Mouse (Mus musculus): ENCODE results near the gene Csnk1g2.
"Not testable (repeated sequence)": the region's sequence is repeated elsewhere in the genome, so short reads cannot be mapped to it uniquely, and the experiment has no call there.

The Csnk1g2 gene

DNA sequence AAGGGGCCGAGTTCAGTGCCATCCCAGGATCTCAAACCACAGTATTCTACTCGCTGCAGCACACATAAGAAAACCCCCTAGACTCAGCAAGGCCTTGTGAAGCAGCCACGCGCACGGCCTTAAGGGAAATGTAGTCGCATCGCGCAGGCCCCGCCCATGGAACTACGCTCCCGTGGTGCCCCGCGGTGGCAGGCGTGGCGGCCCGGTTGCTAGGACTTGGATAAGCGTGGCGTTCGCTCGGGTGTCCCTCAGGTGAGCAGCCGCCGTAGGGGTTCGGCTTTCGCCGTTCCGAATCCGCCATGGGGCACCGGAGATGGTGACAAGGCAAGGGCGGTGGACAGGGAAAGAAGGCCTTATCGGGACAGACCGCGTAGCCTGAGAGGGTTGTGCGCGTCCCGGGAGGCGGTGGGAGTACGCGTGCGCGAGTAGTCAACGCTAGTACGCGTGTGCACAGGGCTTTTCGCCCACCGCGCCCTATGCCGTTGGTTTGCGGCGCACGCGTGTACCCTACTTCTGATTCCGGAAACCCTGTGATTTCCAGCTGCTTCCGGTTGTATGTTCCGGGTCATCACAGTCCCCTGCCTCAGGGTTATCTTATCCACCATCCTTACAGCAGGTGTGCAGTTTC, 19.8 kb upstream of the Csnk1g2 start, which contains the start of the genes Scamp4 and Adat3:
Gene Scamp4, plus strand, starts transcription at position 175 of the 628 bp plus-strand sequence.
Gene Adat3, plus strand, starts transcription at position 183 of the 628 bp plus-strand sequence.
- DNase-seq = peak; percentile 94

DNA sequence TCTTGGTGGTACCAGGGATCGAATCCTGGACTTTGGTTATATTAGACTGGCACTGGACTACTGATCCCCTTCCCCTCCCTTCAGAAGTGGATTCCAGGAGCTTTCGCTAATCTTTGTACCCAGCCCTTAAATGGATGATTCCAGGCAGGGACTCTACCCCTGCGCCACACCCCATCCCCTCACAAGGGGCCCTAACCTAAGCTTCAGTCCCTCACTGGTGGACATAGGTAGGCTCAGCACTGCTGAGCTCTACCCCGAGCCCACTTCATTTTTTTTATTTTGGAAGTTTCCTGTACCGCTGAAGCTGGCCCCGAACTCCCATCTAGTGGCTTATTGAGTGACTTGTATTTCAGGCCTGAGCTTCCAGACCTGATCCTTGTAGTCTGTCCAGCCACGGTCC, 19.3 kb upstream of the Csnk1g2 start:
- DNase-seq = no peak

DNA sequence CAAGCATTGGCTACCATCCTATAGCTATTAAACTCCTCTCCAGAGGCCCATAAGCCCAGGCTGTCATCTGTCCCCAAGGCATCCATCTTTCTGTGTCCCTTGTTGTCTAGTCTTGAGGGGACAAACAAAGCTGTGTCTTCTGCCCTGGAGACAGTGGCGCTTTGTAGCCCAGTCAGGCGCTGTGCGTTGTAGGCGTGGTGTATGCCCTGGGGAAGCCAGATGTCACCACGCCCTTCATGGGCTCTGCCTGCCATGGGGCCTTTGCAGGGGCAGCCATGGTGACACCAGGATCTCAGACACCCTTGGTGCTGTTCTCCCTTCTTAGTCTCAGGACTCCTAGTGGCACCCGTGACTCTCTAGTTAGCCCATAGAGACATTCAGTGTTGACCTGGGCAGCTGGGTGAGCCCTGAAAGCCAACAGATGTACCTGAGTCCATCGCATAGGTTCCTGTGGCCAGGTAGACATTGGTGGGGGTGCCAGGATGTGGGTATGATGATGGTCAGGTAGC, 18.6 kb upstream of the Csnk1g2 start:
- peak; percentile 36 for DNase-seq

- DNase-seq = no peak
Measured at GRCm38 (mm10) chr10:80604988-80605387, 17.6 kb upstream of the Csnk1g2 start.

- not testable (repeated sequence) for DNase-seq
Measured at GRCm38 (mm10) chr10:80605721-80606120, 16.9 kb upstream of the Csnk1g2 start, which contains the start of gene Gm49322. Gm49322 (plus strand) TSS chr10:80606021.

- peak; percentile 44 for DNase-seq
Measured at GRCm38 (mm10) chr10:80606306-80606705, 16.3 kb upstream of the Csnk1g2 start.

DNA sequence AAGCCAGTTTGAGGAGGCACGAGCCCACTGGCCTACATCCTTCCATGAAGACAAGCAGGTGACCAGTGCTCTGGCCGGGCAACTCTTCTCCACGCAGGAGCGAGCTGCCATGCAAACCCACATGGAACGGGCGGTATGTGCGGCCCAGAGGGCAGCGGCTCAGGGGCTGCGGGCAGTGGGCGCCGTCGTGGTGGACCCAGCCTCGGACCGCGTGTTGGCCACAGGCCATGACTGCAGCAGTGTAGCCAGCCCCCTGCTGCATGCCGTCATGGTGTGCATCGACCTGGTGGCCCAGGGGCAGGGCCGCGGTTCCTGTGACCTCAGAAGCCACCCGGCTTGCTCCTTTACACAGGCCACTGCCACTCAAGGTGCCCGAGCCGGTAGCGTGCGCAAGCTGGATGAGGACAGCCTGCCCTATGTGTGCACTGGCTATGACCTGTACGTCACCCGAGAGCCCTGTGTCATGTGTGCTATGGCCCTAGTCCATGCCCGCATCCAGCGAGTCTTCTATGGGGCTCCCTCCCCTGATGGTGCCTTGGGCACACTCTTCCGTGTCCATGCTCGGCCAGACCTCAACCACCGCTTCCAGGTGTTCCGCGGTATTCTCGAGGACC, 15.8 kb upstream of the Csnk1g2 start:
- peak; percentile 35 for DNase-seq

GRCm38 (mm10) chr10:80608435-80608834, 14.2 kb upstream of the Csnk1g2 start:
- no peak for DNase-seq

- DNase-seq = peak; percentile 36
Measured at GRCm38 (mm10) chr10:80609269-80609924, 13.2 kb upstream of the Csnk1g2 start.

- peak; percentile 85 for DNase-seq
Measured at GRCm38 (mm10) chr10:80610116-80610785, 12.4 kb upstream of the Csnk1g2 start.

DNA sequence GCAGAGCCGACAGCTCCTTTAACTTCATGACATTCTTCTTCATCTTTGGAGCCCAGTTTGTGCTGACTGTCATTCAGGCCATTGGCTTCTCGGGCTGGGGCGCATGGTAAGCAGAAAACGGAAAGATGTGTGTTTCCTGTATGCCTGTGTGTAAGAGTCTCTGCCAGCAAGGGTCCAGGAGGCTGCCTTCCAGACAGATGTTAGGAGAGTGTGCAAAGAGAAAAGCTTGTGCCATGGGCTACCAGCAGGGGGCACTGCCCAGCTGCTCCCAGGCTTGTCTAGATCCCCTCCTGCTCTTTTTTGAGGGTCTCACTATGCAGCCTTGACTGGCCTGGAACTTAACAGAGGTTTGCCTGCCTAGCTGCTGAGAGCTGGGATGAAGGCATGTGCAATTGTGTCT, 11.6 kb upstream of the Csnk1g2 start:
- peak; percentile 49 for DNase-seq

DNA sequence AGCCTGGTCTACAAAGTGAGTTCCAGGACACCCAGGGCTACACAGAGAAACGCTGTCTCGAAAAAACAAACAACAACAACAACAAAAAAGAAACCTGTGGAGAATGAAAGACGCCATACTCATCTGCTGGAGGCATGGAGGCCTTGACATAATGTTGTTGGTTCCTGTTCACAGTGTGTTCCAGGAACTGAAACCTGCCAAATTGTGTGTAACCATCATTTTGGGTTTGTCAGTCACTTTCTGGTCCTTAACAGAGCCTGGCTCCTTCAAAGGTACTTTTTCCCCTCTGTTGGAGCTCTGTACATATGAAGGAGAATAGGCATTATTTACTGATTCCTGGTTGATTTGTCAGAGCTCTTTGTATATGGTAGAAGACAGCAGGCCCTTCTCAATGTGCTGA, 10.7 kb upstream of the Csnk1g2 start:
- no peak for DNase-seq

DNA sequence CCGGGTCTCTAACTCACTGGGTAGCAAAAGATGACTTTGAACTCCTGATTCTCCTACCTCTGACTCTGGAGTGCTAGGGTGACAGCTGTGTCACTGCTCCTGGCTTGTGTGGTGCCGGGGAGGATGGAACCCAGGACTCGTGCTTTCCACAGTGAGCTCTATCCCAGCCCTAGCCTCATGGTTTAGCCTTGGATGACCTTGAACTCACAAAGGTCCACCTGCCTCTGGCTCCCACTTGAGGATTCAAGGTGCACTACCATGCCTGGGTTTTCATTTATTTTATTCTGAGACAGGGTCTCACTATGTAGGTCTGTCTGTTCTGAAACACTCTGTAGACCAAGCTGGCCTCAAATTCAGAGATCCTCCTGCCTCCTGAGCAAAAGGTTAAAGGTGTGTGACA, 8.8 kb upstream of the Csnk1g2 start:
- DNase-seq = no peak

DNA sequence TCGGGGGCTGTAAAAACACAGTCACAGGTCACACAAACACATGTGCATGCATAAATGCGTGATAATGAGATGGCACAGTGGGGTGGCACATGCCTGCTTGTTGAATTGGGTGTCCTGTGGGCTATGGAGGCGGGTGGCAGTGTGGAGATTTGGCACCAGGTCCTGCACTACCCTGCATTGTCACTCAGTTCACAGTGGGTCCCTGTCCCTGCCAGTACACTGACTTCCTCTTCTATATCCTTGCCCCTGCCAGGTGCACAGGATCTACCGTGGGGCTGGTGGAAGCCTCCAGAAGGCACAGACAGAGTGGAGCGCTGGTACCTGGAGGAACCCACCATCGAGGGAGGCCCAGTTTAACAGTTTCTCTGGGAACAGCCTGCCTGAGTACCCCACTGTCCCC, 8.3 kb upstream of the Csnk1g2 start:
- DNase-seq = no peak

DNA sequence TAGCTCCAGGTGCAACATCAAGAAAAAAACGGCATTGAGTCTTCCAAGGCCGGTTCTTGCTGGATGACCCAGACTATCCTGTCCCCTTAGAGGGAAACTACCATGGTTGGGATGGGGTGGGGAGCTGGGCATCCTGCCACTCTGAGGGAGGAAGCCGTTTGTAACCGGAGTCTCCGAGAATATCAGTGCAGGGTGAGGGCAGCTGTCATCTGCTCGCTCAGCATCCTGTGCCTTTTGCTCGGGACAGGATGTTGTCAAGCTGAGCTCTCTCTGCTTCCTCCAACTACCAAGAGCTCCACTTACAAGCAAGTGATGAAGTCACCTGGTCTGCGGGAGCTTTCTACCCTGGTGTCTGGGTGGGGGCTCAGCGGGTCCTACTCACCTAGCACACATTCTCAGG, 4.5 kb upstream of the Csnk1g2 start:
- no peak for DNase-seq

DNA sequence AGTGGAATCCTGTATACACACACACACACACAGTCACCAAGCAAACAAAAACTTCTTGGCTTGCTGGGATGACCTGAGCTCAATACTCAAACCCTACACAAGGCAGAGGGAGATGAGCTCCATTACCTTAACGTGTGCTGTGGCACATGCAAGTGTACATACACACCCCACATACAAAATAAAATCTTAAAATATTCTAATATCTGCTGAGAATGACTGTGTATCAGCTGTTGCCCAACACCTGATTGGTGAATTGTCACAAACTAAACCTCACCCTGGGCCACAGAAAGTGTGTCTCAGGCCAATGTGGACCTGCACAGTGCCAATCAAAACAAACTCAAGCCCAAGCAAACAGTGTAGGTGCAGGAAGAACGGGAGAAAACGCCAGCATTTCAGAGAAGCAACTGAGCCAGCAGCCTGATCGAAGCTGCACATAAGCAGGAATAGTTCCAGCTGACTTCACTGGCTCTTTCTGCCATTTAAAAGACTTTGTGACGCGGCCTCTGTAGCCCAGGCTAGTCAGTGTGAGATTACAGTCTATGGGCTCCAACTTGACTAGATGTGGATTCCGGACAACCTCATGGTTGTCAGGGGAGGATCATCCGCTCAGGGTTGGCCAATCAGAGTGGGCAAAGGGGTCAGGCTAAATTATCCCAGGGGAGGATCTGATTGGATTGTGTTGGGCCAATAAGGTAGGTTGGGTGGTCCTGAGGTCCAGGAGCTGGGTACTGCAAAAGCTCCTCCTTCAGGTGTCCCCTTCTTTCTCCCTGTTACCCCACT, 3.0 kb upstream of the Csnk1g2 start:
- no peak for DNase-seq

DNA sequence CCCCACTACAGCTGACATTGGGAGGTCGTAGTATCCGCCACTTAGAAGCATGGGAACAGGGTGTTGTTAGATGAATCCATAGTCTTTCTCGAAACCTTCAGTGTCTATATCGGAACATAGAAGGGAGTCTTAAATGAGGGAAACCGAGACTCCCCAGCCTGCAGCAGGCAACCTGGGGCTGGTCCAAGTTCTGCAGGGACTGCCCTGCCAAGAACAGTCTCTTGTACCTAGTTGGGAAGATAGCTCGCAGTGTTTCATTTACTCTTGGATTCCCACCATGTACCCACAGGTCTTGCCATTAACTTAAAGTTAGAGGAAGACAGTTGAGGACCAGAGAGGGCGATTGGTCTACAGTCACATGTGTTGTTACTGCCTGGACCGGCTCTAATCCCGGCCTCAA, 2.3 kb upstream of the Csnk1g2 start:
- DNase-seq = peak; percentile 35

DNA sequence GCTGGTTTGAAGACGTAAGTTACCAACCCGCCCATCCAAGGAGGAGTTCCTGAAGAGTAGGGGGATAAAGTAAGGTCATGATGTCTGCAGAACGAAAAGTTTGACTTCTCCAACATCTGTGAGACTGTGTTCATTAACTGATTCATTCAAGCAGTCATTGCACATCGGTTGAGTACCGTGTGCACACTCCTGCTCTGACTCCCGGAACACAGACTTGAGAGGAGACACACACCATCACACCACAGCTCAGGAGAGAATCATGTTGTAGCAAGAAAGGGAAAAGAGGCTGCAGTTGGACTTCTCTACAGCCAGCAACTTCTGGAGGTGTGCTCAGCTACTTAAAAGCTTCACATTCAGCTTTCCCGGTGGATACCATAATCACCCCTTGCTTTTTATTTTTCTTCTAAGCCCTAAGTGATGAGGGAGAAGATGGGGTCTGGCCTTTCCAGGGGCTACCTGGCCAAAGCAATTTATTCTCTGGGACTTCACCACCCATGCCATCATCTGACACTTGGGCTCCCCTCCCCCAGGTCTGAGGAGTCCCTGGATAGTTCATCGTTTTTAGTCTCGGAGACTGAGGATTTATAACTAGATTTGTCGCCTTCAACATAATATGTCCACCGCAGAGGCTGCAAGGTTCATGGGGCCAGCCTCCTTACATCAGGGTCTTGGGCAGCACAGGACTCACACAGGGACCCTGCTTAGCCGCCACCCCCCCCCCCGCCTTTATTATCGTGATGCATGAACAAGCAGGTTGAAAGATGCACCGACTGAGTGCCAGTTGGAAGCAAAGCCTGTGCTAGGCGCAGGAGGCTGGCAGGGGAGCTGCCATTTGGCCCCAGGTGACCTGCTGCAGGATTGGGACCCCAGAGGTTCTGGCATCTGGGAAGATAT, 1.6 kb upstream of the Csnk1g2 start:
- no peak for DNase-seq

DNA sequence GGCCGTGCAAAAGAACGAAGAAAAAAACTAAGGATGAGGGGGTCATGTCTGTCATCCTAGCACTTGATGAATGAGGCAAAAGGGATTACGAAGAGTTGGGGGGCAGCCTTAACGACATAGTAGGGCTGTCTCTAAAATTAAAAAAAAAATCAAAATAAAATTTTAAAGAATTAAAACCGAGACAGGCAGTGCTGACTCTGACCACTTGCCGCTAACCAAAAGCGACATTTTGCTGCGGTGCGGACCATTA, 1.0 kb upstream of the Csnk1g2 start:
- DNase-seq = no peak

- peak; percentile 99 for DNase-seq
Measured at GRCm38 (mm10) chr10:80621940-80622660, 538 bp upstream of the Csnk1g2 start.

Data from cerebellum, adult 8-10 months (tissue).